Mouse (Mus musculus) heart, embryonic 11.5 days (tissue): ENCODE measurements around the gene Mkln1. TPM values are rescaled to one million over a fixed set of nuclear protein-coding genes. Genes with fewer than 3 reads are reported as not detected.

ENCODE experiments used
- ATAC-seq: fragments of 200-750 bp; cut with Nextera tagmentation; replicated peaks from 2 replicates; pipeline ENCODE4 v1.8.0; 2017; ENCODE audit warnings: moderate library complexity; ENCODE audit not compliant: insufficient number of reproducible peaks, low FRiP score, low TSS enrichment
- H3K27ac ChIP-seq: fragments of 300-500 bp; sonication (generic); 2 replicates; pipeline ENCODE4 v1.5.1; 2014; ENCODE audit warnings: mild to moderate bottlenecking, low read depth, low read length
- H3K27me3 ChIP-seq: fragments of 300-500 bp; sonication (generic); 2 replicates; pipeline ENCODE4 v1.6.1; 2014; ENCODE audit warnings: mild to moderate bottlenecking, low read length, mixed read lengths; ENCODE audit not compliant: control insufficient read depth, insufficient read depth
- H3K36me3 ChIP-seq: fragments of 300-500 bp; sonication (generic); 2 replicates; pipeline ENCODE4 v1.6.1; 2014; ENCODE audit warnings: mild to moderate bottlenecking, low read length, moderate library complexity, mixed read lengths; ENCODE audit not compliant: control insufficient read depth, insufficient read depth
- H3K4me1 ChIP-seq: fragments of 300-500 bp; sonication (generic); 2 replicates; pipeline ENCODE4 v1.6.1; 2014; ENCODE audit warnings: low read length; ENCODE audit not compliant: control insufficient read depth, insufficient read depth
- H3K4me2 ChIP-seq: fragments of 300-500 bp; sonication (generic); 2 replicates; pipeline ENCODE4 v1.6.1; 2014; ENCODE audit warnings: mild to moderate bottlenecking, moderate library complexity
- H3K4me3 ChIP-seq: fragments of 300-500 bp; sonication (generic); 2 replicates; pipeline ENCODE4 v1.5.1; 2014; ENCODE audit warnings: low read depth, low read length
- H3K9ac ChIP-seq: fragments of 300-500 bp; sonication (generic); 2 replicates; pipeline ENCODE4 v1.6.1; 2014; ENCODE audit warnings: mild to moderate bottlenecking, low read depth, low read length, moderate library complexity
- H3K9me3 ChIP-seq: fragments of 300-500 bp; sonication (generic); replicated peaks from 2 replicates; pipeline ENCODE4 v1.6.1; 2016; ENCODE audit warnings: low read length; ENCODE audit not compliant: control insufficient read depth
- WGBS: fragments of 180-500 bp; shearing (Covaris S2); extraction: QIAGEN DNeasy Blood & Tissue Kit; methylation state at CpG from one replicate; pipeline ENCODE4 v1.1.7; 2014; ENCODE audit not compliant: insufficient replicate concordance; 5-methylcytosine and 5-hydroxymethylcytosine counted together
- polyA plus RNA-seq: library from polyadenylated mRNA; unstranded; fragments of >200 nt; fragmentation: Nextera tagmentation; extraction: Ambion mirVana; gene quantifications from 2 replicates; pipeline ENCODE4 v1.2.1, GENCODE M21; 2014

Gene Mkln1
- polyA plus RNA-seq, 1 experiment from 2014 or later: 220 TPM

DNA sequence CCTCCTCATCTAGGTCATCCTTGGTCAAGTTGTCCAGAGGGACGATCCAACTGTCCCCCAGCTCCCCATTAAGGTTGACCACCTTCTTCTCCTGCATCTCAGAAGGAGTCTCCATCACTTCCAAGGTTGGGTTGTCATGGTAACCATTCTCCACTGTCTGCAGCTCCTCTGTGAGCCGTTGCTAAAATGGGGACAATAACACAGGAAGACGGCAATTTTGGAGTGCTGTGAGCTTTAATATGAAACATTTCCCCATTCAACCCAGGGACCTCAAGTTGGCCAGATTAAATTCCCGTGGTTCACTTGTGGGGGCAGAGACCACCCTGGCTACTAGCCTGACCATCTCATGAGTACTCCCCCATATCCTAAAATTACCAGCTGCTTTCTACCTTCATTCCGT, 124.5 kb downstream of the Mkln1 start:
- ATAC-seq: no peak
- H3K4me1 ChIP-seq: peaks cover 4% of the 10 kb centered on the region
- no peak overlapping the region for H3K9ac ChIP-seq
- no peaks in the 10 kb centered on the region for H3K27me3 ChIP-seq
- no peak overlapping the region for H3K4me2 ChIP-seq
- no peaks in the 10 kb centered on the region for H3K36me3 ChIP-seq
- 79% methylated on average over 5 of the region's 5 CpGs for WGBS
- no peak overlapping the region for H3K27ac ChIP-seq
- H3K9me3 ChIP-seq: no peaks in the 10 kb centered on the region
- H3K4me3 ChIP-seq: no peak overlapping the region

DNA sequence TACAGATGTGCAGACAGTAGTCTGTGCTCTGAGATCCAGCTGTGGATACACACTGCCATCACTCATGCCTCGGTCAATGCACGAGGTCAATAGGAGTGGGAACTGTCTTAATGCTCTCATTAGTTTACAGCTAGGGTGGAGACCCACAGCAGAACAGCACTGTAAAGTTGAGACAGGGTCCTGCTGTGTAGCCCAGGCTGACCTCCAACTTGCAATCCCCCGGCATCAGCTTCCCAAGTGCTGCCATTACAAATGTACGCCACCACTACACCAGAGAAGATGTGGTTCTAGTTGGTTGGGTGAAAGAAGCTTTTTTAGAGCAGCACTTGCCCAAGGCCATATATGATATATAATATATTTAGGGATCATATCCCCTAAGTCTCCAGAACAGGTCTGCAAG, 125.1 kb downstream of the Mkln1 start:
- no peak overlapping the region for H3K4me3 ChIP-seq
- H3K4me2 ChIP-seq: no peak overlapping the region
- no peaks in the 10 kb centered on the region for H3K4me1 ChIP-seq
- no peaks in the 10 kb centered on the region for H3K27me3 ChIP-seq
- H3K36me3 ChIP-seq: no peaks in the 10 kb centered on the region
- H3K9ac ChIP-seq: no peak overlapping the region
- 86% methylated on average over 4 of the region's 4 CpGs for WGBS
- H3K27ac ChIP-seq: no peak overlapping the region
- no peak for ATAC-seq
- no peaks in the 10 kb centered on the region for H3K9me3 ChIP-seq

DNA sequence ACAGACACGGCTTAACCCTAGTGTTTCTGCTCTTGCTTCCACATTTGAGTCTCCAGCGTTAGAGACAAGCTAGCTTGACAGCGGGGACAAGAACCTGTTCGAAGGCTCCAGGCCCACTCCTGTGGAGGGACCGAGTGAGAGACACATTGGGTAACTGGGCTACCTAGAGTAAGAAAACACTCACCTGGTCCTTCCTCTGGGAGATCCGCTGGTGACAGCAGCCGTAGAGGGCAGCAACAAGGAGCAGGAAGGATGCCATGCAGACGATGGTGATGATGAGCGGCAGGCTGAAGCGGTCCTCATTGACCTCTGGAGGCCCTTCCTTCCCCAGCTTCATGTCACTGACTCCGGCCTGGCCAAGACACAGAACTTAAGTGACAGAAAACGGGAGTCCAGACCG, 125.6 kb downstream of the Mkln1 start:
- H3K4me2 ChIP-seq: no peak overlapping the region
- no peak overlapping the region for H3K9ac ChIP-seq
- no peaks in the 10 kb centered on the region for H3K4me1 ChIP-seq
- no peak overlapping the region for H3K27ac ChIP-seq
- no peaks in the 10 kb centered on the region for H3K27me3 ChIP-seq
- no peak for ATAC-seq
- no peak overlapping the region for H3K4me3 ChIP-seq
- WGBS: 93% methylated on average over 13 of the region's 13 CpGs
- H3K9me3 ChIP-seq: no peaks in the 10 kb centered on the region
- no peaks in the 10 kb centered on the region for H3K36me3 ChIP-seq

DNA sequence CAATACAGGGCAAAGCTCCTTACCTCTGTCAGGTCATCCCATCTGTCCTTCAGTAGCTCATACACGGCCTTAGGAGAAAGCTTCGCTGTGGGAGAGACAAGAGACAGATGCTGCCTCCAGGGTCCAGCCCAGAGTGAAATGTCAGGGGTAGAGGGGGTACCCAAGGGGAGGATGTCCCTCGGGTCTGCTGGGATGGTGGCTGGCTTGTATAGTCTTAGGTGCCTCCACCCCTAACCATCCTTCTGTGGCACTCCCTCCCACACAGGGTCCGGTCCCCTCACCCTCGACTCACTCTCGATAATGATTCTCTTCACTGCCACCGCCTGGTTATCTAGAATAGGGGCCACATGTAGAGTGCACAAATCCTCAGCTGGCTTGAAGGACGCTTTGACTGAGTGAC, 126.1 kb downstream of the Mkln1 start:
- Histone ChIP-seq H3K4me2 (no peak overlapping the region), H3K4me1 (no peaks in the 10 kb centered on the region), H3K27ac (no peak overlapping the region), H3K27me3 (no peaks in the 10 kb centered on the region), H3K4me3 (no peak overlapping the region), H3K36me3 (no peaks in the 10 kb centered on the region), H3K9me3 (no peaks in the 10 kb centered on the region), H3K9ac (no peak overlapping the region)
- no peak for ATAC-seq
- 87% methylated on average over 8 of the region's 8 CpGs for WGBS

DNA sequence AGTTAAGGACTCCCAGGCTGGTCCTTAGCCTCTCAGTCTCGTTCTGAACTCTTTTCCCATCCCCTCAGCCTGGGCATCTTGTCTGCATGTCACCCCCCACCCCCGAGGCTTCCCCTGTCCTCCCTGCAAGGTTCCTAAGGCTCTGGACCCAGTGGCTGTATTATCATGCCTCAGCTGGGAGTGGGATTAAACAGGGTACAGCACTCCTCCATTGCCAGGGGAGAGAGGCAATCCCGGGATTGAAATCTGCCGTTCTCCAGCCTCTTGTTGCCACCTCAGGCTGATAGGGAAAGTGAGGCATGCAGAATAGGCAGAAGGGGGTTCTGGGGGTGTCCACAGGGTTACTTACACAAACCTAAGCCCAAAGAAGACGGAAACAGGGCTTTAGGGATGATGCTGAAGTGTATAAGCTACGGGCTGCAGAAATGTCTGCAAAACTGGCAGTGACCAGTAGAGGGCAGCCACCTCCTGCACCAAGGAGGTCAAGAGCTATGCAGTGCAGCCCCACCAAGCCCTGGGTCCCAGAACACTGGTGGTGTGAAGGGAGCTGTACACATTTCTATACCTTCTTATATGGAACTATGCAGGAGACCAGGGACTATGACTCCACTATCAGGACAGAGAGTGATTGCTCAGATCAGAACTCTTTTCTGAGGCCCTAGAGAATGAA, 126.8 kb downstream of the Mkln1 start:
- Histone ChIP-seq H3K4me1 (no peaks in the 10 kb centered on the region), H3K4me3 (no peak overlapping the region), H3K4me2 (no peak overlapping the region), H3K9ac (no peak overlapping the region), H3K36me3 (no peaks in the 10 kb centered on the region), H3K9me3 (no peaks in the 10 kb centered on the region), H3K27me3 (no peaks in the 10 kb centered on the region), H3K27ac (no peak overlapping the region)
- ATAC-seq: 0 out of 2 replicates have a peak, but pooled peaks have one; percentile 18
- 68% methylated on average over 6 of the region's 6 CpGs for WGBS

DNA sequence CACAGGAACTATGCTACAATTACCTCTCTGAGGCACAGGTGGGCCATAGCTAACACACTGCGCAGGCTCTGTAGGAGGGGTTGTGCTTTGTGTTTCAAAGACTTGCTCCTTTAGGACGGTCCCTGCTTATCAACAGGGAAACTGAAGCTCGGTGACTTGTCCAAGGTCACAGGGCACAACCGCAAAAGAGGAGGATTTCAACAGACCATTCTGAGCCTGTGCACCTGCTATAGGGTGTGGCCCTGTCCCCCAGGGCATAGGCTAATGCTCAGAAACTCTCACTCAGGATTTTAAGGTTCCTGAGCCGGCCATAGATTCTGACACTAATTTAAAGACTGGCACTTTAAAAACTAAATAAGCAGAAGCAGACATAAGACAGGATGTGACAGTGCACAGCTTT, 128.4 kb downstream of the Mkln1 start:
- 70% methylated on average over 5 of the region's 5 CpGs for whole genome bisulfite sequencing
- Histone ChIP-seq H3K4me3 (no peak overlapping the region), H3K36me3 (no peaks in the 10 kb centered on the region; the same call in 1 of the 2 replicates), H3K9me3 (no peaks in the 10 kb centered on the region), H3K4me2 (no peak overlapping the region), H3K9ac (no peak overlapping the region), H3K27me3 (no peaks in the 10 kb centered on the region), H3K4me1 (no peaks in the 10 kb centered on the region), H3K27ac (no peak overlapping the region)
- no peak for ATAC-seq

DNA sequence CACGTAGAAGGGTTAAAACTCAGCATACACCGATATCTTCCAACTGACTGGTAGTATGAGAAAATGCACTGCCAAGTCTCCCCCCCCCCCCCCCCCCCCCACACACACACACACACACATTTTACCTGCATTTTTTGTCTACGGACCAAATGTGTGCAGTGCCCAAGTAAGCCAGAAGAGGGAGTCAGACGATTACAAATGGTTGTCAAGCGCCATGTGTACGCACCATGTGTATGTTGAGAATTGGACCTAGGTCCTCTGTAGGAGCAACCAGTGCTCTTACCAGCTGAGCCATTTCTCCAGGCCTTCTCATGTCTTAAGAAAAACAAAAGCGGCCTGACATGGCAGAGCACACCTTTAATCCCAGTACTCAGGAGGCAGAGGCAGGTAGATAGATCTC, 129.4 kb downstream of the Mkln1 start:
- Histone ChIP-seq H3K4me1 (0 out of 2 replicates have a peak, but pooled peaks cover 3% of the 10 kb centered on the region), H3K4me2 (no peak overlapping the region), H3K27me3 (no peaks in the 10 kb centered on the region), H3K27ac (no peak overlapping the region), H3K36me3 (no peaks in the 10 kb centered on the region; the same call in 1 of the 2 replicates), H3K9me3 (no peaks in the 10 kb centered on the region), H3K9ac (no peak overlapping the region), H3K4me3 (no peak overlapping the region)
- 64% methylated on average over 7 of the region's 7 CpGs for WGBS
- ATAC-seq: no peak

DNA sequence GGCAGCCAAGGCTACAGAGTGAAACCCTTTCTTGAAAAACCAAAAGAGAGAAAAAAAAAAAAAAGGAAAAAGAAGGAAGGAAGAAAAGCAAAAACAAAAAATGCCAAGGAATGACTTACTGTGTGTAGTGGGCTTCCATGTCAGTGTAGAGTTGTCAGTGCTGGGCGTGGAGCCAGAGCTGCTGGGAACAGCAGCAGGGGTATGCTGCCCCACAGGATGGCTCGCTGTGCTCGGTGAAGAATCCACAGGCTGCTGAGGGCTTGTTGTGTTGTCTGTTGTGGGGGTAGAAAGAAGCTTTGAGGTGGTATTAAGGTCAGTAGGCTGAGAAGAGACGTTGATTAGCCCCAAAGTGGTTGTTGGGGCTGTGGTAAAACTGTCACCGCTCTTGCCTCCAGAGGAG, 129.8 kb downstream of the Mkln1 start:
- Histone ChIP-seq H3K36me3 (no peaks in the 10 kb centered on the region; the same call in 1 of the 2 replicates), H3K9ac (no peak overlapping the region), H3K27me3 (no peaks in the 10 kb centered on the region), H3K4me2 (no peak overlapping the region), H3K9me3 (no peaks in the 10 kb centered on the region), H3K27ac (no peak overlapping the region), H3K4me3 (no peak overlapping the region), H3K4me1 (0 out of 2 replicates have a peak, but pooled peaks cover 3% of the 10 kb centered on the region)
- WGBS: 84% methylated on average over 5 of the region's 5 CpGs
- ATAC-seq: no peak

DNA sequence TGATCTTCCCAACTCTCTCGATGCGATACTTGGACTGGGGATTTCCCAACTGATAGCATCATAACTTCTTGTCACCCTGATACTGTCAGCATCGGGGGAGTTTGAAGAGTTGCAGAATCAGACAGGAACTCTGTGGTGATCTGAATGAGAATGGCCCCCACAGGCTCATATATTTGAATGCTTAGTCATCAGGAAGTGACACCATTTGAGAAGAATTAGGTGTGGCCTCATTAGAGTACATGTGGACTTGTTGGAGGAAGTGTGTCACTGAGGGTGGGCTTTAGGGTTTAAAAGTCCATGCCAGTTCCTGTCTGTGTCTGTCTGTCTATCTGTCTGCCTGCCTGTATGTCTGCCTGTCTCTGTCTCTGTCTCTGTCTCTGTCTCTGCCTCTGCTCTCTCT, 133.3 kb downstream of the Mkln1 start:
- WGBS: 68% methylated on average over 3 of the region's 3 CpGs
- H3K4me1 ChIP-seq: 0 out of 2 replicates have a peak, but pooled peaks cover 3% of the 10 kb centered on the region
- H3K4me2 ChIP-seq: no peak overlapping the region

More for the DNA sequence above, 133.3 kb downstream of the Mkln1 start:
- ATAC-seq: no peak
- Histone ChIP-seq H3K9ac (no peak overlapping the region), H3K9me3 (no peaks in the 10 kb centered on the region), H3K27ac (no peak overlapping the region), H3K4me3 (no peak overlapping the region), H3K27me3 (no peaks in the 10 kb centered on the region), H3K36me3 (no peaks in the 10 kb centered on the region; the same call in 1 of the 2 replicates)
